18 mouse cellular contexts compared by ENCODE assay signal in genomic region chr13:28500697-28501096, GRCm38 (mm10).
"Had no signal": no experiment of that assay in that cellular context is flagged by ENCODE, and none has a peak within 500 bp of the region (broad histone marks: within the 10 kb centered on the region; RNA-seq: fewer than 3 reads in every experiment).

No protein-coding gene starts in this region.

- H3K9me3 ChIP-seq: liver, embryonic 13.5 days; neural tube, embryonic 12.5 days; neural tube, embryonic 15.5 days; stomach, embryonic 15.5 days had no signal

- H3K4me3 ChIP-seq: left cerebral cortex, adult 2 months; liver, embryonic 13.5 days; neural tube, embryonic 12.5 days; neural tube, embryonic 15.5 days; stomach, embryonic 15.5 days had no signal

- DNase-seq: kidney, adult 2 months; kidney, postnatal 10 days; kidney, postnatal 36 days; layer of hippocampus, postnatal 36 days; liver, embryonic 13.5 days; lung, adult 2 months; lung, postnatal 14 days; lung, postnatal 4 days; midbrain, embryonic 14.5 days; retina, postnatal 1 day; right cerebral cortex, postnatal 25 days; spleen, adult 18-20 months; thymus, postnatal 25 days had no signal

- H3K27me3 ChIP-seq: liver, embryonic 13.5 days; neural tube, embryonic 12.5 days; neural tube, embryonic 15.5 days; stomach, embryonic 15.5 days had no signal

- H3K4me1 ChIP-seq: neural tube, embryonic 12.5 days; neural tube, embryonic 15.5 days had no signal

- H3K9ac ChIP-seq: liver, embryonic 13.5 days; neural tube, embryonic 12.5 days; neural tube, embryonic 15.5 days; stomach, embryonic 15.5 days had no signal

- H3K4me2 ChIP-seq: liver, embryonic 13.5 days; midbrain, embryonic 11.5 days; neural tube, embryonic 12.5 days; neural tube, embryonic 15.5 days; stomach, embryonic 15.5 days had no signal

- H3K27ac ChIP-seq: left cerebral cortex, adult 2 months; liver, embryonic 13.5 days; neural tube, embryonic 12.5 days; neural tube, embryonic 15.5 days; stomach, embryonic 15.5 days had no signal

- H3K36me3 ChIP-seq: liver, embryonic 13.5 days; neural tube, embryonic 12.5 days; neural tube, embryonic 15.5 days; stomach, embryonic 15.5 days had no signal
